13 mouse cellular contexts compared by ENCODE assay signal in the genomic region with DNA sequence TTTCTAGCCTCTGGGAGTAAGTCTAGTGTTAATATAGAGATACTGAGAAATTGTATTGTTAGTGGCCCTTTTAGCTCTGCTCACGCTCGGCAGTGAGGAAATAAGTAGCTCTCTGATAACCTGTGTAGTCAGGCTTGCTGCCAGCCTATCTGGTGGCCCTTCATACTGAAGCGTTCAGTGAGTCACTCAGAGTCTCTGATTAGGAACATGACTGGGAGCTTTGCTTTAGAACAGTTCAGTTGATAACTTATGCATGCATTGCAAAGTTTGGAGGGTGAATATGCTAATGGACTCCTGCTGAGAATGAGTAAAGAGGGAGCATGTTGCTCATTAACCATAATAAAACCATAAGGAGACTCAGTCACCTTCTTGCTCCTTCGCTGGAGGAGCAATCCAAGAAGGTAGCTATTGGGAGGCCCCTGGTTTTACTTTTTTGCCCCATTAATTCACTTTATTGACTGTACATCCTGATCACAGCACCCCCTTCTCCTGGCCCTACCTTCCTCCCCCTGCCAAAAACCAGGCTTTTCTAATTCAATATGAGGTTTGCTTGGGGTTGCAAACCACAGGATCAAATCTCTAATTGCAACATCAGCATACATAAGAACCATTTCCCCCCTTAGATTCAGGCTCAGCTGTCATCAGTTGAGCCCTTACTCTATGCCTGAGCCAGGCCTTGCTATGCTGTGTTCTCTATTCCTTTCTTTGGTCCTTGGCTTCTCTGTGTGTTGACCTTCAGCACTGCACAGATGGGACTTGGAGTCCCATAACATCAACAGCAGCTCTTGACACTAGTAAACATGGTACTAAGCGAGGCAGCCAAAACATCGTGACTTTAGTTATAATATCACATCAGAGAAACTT.
DNase-seq lines count a peak whose midpoint lies in the region; ATAC-seq lines count a peak whose summit lies in the region.
"Had no signal": no experiment of that assay in that cellular context is flagged by ENCODE, and none has a peak within 500 bp of the region (broad histone marks: within the 10 kb centered on the region; RNA-seq: fewer than 3 reads in every experiment).

No protein-coding gene starts in this region.

- WGBS in midbrain, embryonic 15.5 days, result 67% methylated on average over 6 of the region's 6 CpGs
- WGBS in midbrain, embryonic 14.5 days, result 73% methylated on average over 6 of the region's 6 CpGs

- no peak for DNase-seq in frontal cortex, postnatal 14 days (ENCODE audit: low spot score in 2 of 2)
- DNase-seq in midbrain, embryonic 14.5 days, result no peak
- peak; percentile 4 to 37 for DNase-seq in kidney, adult 8-10 months
- no peak for DNase-seq in spleen, postnatal 4 days (ENCODE audit: low spot score in 2 of 2)
- DNase-seq in left cerebral cortex, adult 18-20 months (ENCODE audit: low spot score in 2 of 2), result no peak
- DNase-seq: adrenal gland, adult 2 months; gastrocnemius, postnatal 36 days; liver, postnatal 0 days; thymus, postnatal 36 days had no signal

- H3K27me3 ChIP-seq in midbrain, embryonic 15.5 days (replicated peaks), result no peaks in the 10 kb centered on the region
- no peaks in the 10 kb centered on the region for H3K27me3 ChIP-seq in midbrain, embryonic 14.5 days (ENCODE audit: control insufficient read depth, insufficient read depth, low read length)

- no peaks in the 10 kb centered on the region for H3K9me3 ChIP-seq in midbrain, embryonic 15.5 days
- H3K9me3 ChIP-seq in midbrain, embryonic 14.5 days (ENCODE audit: control insufficient read depth, low read length), result no peaks in the 10 kb centered on the region

- no peak overlapping the region for H3K27ac ChIP-seq in midbrain, embryonic 15.5 days
- H3K27ac ChIP-seq in midbrain, embryonic 14.5 days (replicated peaks; ENCODE audit: low read depth, low read length), result no peak overlapping the region
- H3K27ac ChIP-seq: hindbrain, embryonic 14.5 days had no signal

- H3K4me2 ChIP-seq in midbrain, embryonic 15.5 days, result no peak overlapping the region
- H3K4me2 ChIP-seq in midbrain, embryonic 14.5 days (ENCODE audit: low read length), result no peak overlapping the region
- H3K4me2 ChIP-seq: hindbrain, embryonic 14.5 days had no signal

- no peaks in the 10 kb centered on the region for H3K4me1 ChIP-seq in midbrain, embryonic 15.5 days
- H3K4me1 ChIP-seq in midbrain, embryonic 14.5 days (ENCODE audit: control insufficient read depth, insufficient read depth, low read length), result no peaks in the 10 kb centered on the region

- H3K4me3 ChIP-seq in midbrain, embryonic 15.5 days, result no peak overlapping the region
- no peak overlapping the region for H3K4me3 ChIP-seq in midbrain, embryonic 14.5 days (replicated peaks; ENCODE audit: low read depth, low read length)

- H3K36me3 ChIP-seq in midbrain, embryonic 15.5 days (replicated peaks), result no peaks in the 10 kb centered on the region
- no peaks in the 10 kb centered on the region for H3K36me3 ChIP-seq in midbrain, embryonic 14.5 days (ENCODE audit: control insufficient read depth, insufficient read depth, low read length)

- H3K9ac ChIP-seq in midbrain, embryonic 15.5 days, result no peak overlapping the region
- H3K9ac ChIP-seq in midbrain, embryonic 14.5 days (replicated peaks; ENCODE audit: low read length), result no peak overlapping the region
- H3K9ac ChIP-seq: hindbrain, embryonic 14.5 days; liver, postnatal 0 days had no signal

- ATAC-seq in frontal cortex, adult (ENCODE audit: low TSS enrichment), result peak; percentile 77
- peak; percentile 71 for ATAC-seq in midbrain, embryonic 15.5 days (replicated peaks)
- ATAC-seq in midbrain, embryonic 14.5 days (ENCODE audit: low FRiP score, low TSS enrichment), result no peak
- no peak for ATAC-seq in erythroid progenitor cell, adult 5-6 weeks (replicated peaks; ENCODE audit: low FRiP score, poor library complexity, severe bottlenecking)
- ATAC-seq: liver, postnatal 0 days had no signal

Comparison
In these comparisons a context has a peak if more than half of its experiments do, and no peak if none do; other contexts are left out.
1. ATAC-seq: peak in frontal cortex, adult (single experiment) and midbrain, embryonic 15.5 days (single experiment); none in midbrain, embryonic 14.5 days (single experiment) and erythroid progenitor cell, adult 5-6 weeks (single experiment).
2. DNase-seq: peak in kidney, adult 8-10 months (2 of 2); none in frontal cortex, postnatal 14 days (0 of 2), midbrain, embryonic 14.5 days (single experiment), spleen, postnatal 4 days (0 of 2) and left cerebral cortex, adult 18-20 months (0 of 2).